Mouse (Mus musculus) midbrain, embryonic 11.5 days (tissue): Measurements from ENCODE around the gene Hnrnpul2. TPM values are rescaled to one million over a fixed set of nuclear protein-coding genes. Genes with fewer than 3 reads are reported as not detected.
A peak's percentile ranks its signal among the peaks of the same experiment; 100 is the strongest.
"Not testable (repeated sequence)": the region's sequence is repeated elsewhere in the genome, so short reads cannot be mapped to it uniquely, and the experiment has no call there.

Experiments
- ATAC-seq: fragments of 200-750 bp; cut with Nextera tagmentation; 2 replicates; pipeline ENCODE4 v1.8.0; 2017; ENCODE audit warnings: moderate TSS enrichment, moderate library complexity; ENCODE audit not compliant: low FRiP score
- DNase-seq: peaks from one replicate; pipeline ENCODE4 v3.0.0; 2015; ENCODE audit warnings: low spot score; ENCODE audit errors: missing footprints
- H3K27ac ChIP-seq: fragments of 300-500 bp; sonication (generic); 2 replicates; pipeline ENCODE4 v1.5.1; 2014; ENCODE audit warnings: low read depth, low read length
- H3K27me3 ChIP-seq: fragments of 300-500 bp; sonication (generic); 2 replicates; pipeline ENCODE4 v1.6.1; 2014; ENCODE audit warnings: mild to moderate bottlenecking, low read length, moderate library complexity, mixed read lengths; ENCODE audit not compliant: control insufficient read depth, insufficient read depth
- H3K36me3 ChIP-seq: fragments of 300-500 bp; sonication (generic); 2 replicates; pipeline ENCODE4 v1.6.1; 2014; ENCODE audit warnings: mild to moderate bottlenecking, low read length, moderate library complexity, mixed read lengths; ENCODE audit not compliant: control insufficient read depth, insufficient read depth
- H3K4me1 ChIP-seq: fragments of 300-500 bp; sonication (generic); 2 replicates; pipeline ENCODE4 v1.6.1; 2014; ENCODE audit warnings: low read length; ENCODE audit not compliant: control insufficient read depth, insufficient read depth
- H3K4me2 ChIP-seq: fragments of 300-500 bp; sonication (generic); 2 replicates; pipeline ENCODE4 v1.6.1; 2014; ENCODE audit warnings: mild to moderate bottlenecking, moderate library complexity
- H3K4me3 ChIP-seq: fragments of 300-500 bp; sonication (generic); 2 replicates; pipeline ENCODE4 v1.5.1; 2014; ENCODE audit warnings: low read depth, low read length
- H3K9ac ChIP-seq: fragments of 300-500 bp; sonication (generic); 2 replicates; pipeline ENCODE4 v1.6.1; 2014; ENCODE audit warnings: low read length
- H3K9me3 ChIP-seq: fragments of 300-500 bp; sonication (generic); 2 replicates; pipeline ENCODE4 v1.6.1; 2016; ENCODE audit warnings: low read length; ENCODE audit not compliant: control insufficient read depth
- WGBS: fragments of 180-500 bp; shearing (Covaris S2); extraction: QIAGEN DNeasy Blood & Tissue Kit; methylation state at CpG from one replicate; pipeline ENCODE4 v1.1.7; 2014; 5-methylcytosine and 5-hydroxymethylcytosine counted together
- polyA plus RNA-seq: library from polyadenylated mRNA; unstranded; fragments of >200 nt; fragmentation: Nextera tagmentation; extraction: Ambion mirVana; gene quantifications from 2 replicates; pipeline ENCODE4 v1.2.1, GENCODE M21; 2014

Hnrnpul2 gene
- polyA plus RNA-seq, 1 experiment from 2014 or later, result 6.1 TPM

DNA sequence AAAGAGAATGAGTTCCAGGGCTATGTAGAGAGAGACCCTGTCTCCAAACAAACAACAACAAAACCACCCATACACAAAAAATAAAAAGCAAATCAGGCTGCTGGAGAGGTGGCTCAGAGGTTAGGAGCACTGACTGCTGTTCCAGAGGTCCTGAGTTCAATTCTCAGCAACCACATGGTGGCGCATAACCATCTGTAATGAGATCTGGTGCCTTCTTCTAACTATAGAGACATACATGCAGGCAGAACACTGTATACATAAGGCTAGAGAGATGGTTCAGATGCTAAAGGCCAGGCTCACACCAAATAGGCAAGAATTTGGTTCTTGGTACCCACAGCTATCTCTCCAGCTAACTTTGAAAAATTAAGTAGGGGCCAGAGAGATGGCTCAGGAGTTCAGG, 39.2 kb downstream of the Hnrnpul2 start:
- H3K9ac ChIP-seq, result no peak overlapping the region
- no peaks in the 10 kb centered on the region for H3K4me1 ChIP-seq
- no peak for ATAC-seq
- H3K4me2 ChIP-seq, result no peak overlapping the region
- H3K36me3 ChIP-seq, result no peaks in the 10 kb centered on the region
- no peaks in the 10 kb centered on the region for H3K27me3 ChIP-seq
- no peak overlapping the region for H3K27ac ChIP-seq
- 16% methylated on average over 1 of the region's 1 CpGs for WGBS
- no peaks in the 10 kb centered on the region for H3K9me3 ChIP-seq
- no peak for DNase-seq
- H3K4me3 ChIP-seq, result no peak overlapping the region

DNA sequence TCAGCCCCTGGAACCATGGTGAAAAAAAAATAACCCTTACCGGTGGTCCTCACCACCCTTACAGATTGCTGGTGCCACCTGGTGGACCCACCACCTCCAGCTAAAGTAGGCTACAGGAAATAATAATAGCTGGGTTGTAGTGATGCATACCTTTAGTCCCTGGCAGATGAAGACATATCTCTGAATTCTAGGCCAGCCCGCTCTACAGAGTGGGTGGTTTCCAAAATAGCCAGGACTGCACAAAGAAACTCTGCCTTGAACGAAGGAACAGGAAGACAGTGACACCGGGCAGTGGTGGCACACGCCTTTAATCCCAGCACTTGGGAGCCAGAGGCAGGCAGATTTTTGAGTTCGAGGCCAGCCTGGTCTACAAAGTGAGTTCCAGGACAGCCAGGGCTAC, 44.5 kb downstream of the Hnrnpul2 start:
- no peak overlapping the region for H3K27ac ChIP-seq
- H3K27me3 ChIP-seq, result no peaks in the 10 kb centered on the region
- no peak overlapping the region for H3K9ac ChIP-seq
- DNase-seq (no peak), ATAC-seq (no peak)
- H3K4me2 ChIP-seq, result no peak overlapping the region
- H3K9me3 ChIP-seq, result no peaks in the 10 kb centered on the region
- 83% methylated on average over 6 of the region's 6 CpGs for WGBS
- no peaks in the 10 kb centered on the region for H3K4me1 ChIP-seq
- no peaks in the 10 kb centered on the region for H3K36me3 ChIP-seq
- no peak overlapping the region for H3K4me3 ChIP-seq

DNA sequence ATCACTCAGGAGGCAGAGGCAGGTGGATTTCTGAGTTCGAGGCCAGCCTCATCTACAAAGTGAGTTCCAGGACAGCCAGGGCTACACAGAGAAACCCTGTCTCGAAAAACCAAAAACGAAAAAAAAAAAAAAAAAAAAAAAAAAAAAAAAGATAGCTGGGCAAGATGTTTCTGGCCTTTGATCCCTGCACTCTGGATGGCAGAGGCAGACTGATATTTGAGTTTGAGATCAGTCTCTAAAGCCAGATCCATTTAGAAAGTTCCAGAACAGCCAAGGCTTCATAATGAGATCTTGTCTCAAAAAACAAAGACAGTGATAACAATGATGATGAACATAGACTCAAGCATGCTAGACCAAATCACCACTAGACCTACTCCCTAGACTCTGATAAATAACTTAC, 50.6 kb downstream of the Hnrnpul2 start:
- 77% methylated on average over 3 of the region's 3 CpGs for WGBS
- not testable (repeated sequence) for H3K27ac ChIP-seq, H3K4me1 ChIP-seq, H3K4me2 ChIP-seq, H3K36me3 ChIP-seq, H3K9me3 ChIP-seq, DNase-seq, ATAC-seq, H3K9ac ChIP-seq, H3K27me3 ChIP-seq
- peak overlapping the region; percentile 98; the same call in 1 of the 2 replicates for H3K4me3 ChIP-seq

DNA sequence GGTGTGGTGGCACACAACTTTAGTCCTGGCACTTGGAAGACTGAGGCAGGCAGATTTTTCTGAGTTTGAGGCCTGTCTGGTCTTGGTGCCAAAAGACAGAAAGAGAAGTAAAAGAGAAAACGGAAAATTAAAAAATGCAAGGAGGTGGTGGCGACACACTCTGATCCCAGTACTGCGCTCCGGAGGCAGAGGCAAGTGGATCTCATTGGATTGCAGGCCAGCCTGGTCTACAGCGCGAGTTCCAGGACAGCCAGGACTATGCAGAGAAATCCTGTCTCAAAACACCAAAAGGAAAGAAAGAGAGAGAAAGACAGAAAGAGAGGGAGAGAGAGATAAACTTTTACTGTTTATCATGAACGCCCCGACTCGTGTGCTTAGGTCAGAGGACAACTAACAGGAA, 51.0 kb downstream of the Hnrnpul2 start:
- no peaks in the 10 kb centered on the region for H3K27me3 ChIP-seq
- no peaks in the 10 kb centered on the region for H3K9me3 ChIP-seq
- H3K27ac ChIP-seq, result peak overlapping the region; percentile 15; the same call in 1 of the 2 replicates
- H3K4me1 ChIP-seq, result peaks cover 6% of the 10 kb centered on the region
- peak overlapping the region; percentile 98 for H3K4me3 ChIP-seq
- ATAC-seq (peak; percentile 36), DNase-seq (no peak)
- peak overlapping the region; percentile 96 for H3K4me2 ChIP-seq
- peak overlapping the region; percentile 93 for H3K9ac ChIP-seq
- WGBS, result 67% methylated on average over 9 of the region's 9 CpGs
- H3K36me3 ChIP-seq, result peaks cover 5% of the 10 kb centered on the region; the same call in 1 of the 2 replicates

DNA sequence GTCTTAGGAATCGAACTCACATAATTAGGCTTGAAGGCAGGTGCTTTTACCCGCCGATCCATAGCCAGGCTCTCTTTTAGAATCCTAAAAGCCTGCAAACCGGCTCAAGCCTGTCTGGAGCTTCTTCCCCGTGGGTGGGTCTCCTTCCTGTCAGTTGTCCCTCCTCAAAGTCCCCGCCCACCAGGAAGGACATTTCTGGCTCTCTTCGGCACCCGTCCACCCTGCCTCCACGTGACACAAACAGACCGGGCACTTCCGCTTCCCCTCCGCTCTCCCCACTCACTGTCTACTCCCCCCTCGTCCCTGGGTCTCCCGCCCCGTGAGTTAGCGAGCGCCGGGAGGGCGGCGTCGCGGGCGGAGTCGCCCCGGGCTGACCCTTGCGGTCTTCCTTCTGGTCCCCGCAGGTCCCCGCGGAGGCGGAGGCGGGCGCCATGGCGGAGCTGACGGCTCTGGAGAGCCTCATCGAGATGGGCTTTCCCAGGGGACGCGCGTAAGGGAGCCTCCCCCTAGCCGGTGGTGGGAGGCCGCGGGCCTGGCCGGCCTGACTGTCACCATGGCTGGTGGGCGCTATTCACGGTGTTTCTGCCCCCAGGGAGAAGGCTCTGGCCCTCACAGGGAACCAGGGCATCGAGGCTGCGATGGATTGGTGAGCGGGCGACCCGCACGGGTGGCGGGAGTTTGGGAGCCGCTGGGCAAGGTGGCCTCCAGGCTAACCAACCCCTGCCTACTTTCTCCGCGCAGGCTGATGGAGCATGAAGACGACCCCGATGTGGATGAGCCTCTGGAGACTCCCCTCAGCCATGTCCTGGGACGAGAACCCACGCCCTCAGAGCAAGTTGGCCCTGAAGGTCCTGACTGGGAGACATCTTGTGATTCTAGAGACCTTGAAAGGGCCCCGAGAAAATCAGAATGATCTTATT, 51.7 kb downstream of the Hnrnpul2 start, which contains the start of gene Ubxn1:
Ubxn1 (plus strand) TSS at position 230 of the 920 bp plus-strand sequence.
- no peaks in the 10 kb centered on the region for H3K27me3 ChIP-seq
- H3K4me1 ChIP-seq, result peaks cover 6% of the 10 kb centered on the region
- H3K27ac ChIP-seq, result peak within 1 kb of the TSS; percentile 65
- DNase-seq, result peak; percentile 98
- peak within 1 kb of the TSS; percentile 98 for H3K4me3 ChIP-seq
- H3K4me2 ChIP-seq, result peak within 1 kb of the TSS; percentile 96
- peaks cover 5% of the 10 kb centered on the region; the same call in 1 of the 2 replicates for H3K36me3 ChIP-seq
- peak within 1 kb of the TSS; percentile 93 for H3K9ac ChIP-seq
- peak; percentile 99 for ATAC-seq
- under 1% methylated on average over 59 of the region's 59 CpGs for WGBS
- no peaks in the 10 kb centered on the region for H3K9me3 ChIP-seq

DNA sequence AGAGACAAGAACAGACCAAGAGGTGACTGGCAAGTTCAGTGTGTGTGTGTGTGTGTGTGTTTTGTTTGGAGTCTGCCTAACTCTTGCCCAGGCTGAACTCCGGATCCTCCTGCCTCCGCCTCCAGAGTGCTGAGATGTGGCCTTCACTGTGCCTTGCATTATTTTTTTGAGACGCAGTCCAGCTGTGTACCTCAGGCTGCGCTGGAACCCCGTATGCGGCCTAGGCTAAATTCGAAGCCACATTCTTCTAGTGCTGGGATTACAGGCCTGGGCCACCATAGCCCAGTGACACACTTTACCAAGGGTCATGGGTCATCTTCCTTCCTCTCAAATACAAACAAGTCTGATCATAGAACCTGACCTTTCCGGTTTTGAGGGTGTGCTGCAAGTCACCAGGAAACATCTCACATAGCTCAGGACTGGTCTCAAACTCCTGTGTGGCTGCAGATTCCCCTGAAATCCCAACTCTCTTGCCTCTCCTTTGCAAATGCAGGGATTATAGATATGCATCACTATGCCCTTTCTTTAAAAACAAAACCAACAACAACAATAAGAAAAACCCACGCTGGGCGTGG, 52.5 kb downstream of the Hnrnpul2 start:
- no peak overlapping the region for H3K27ac ChIP-seq
- peak overlapping the region; percentile 98 for H3K4me3 ChIP-seq
- peaks cover 5% of the 10 kb centered on the region; the same call in 1 of the 2 replicates for H3K36me3 ChIP-seq
- DNase-seq (no peak), ATAC-seq (no peak)
- no peaks in the 10 kb centered on the region for H3K9me3 ChIP-seq
- H3K9ac ChIP-seq, result peak overlapping the region; percentile 93
- peak overlapping the region; percentile 96 for H3K4me2 ChIP-seq
- no peaks in the 10 kb centered on the region for H3K27me3 ChIP-seq
- H3K4me1 ChIP-seq, result peaks cover 6% of the 10 kb centered on the region
- 81% methylated on average over 10 of the region's 10 CpGs for WGBS

DNA sequence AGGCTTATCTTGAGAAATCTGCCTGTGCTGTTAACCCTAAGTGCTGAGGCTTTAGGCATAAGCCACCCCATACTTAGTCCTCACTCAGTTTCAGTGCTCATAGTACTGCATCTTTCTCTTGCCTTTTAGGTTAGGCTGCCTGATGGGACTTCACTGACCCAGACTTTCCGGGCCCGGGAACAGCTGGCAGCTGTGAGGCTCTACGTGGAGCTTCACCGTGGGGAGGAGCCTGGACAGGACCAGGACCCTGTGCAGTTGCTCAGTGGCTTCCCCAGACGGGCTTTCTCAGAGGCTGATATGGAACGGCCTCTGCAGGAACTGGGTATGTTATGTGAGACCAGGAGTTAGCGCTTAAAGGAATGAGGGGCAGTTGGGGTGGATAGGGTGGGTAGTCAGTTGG, 55.2 kb downstream of the Hnrnpul2 start:
- no peak for ATAC-seq
- DNase-seq, result no peak
- H3K9me3 ChIP-seq, result no peaks in the 10 kb centered on the region
- H3K36me3 ChIP-seq, result peaks cover 5% of the 10 kb centered on the region; the same call in 1 of the 2 replicates
- 95% methylated on average over 7 of the region's 7 CpGs for WGBS
- H3K27me3 ChIP-seq, result no peaks in the 10 kb centered on the region
- H3K4me3 ChIP-seq, result no peak overlapping the region
- no peak overlapping the region for H3K27ac ChIP-seq
- no peak overlapping the region for H3K4me2 ChIP-seq
- H3K4me1 ChIP-seq, result peaks cover 12% of the 10 kb centered on the region
- no peak overlapping the region for H3K9ac ChIP-seq

DNA sequence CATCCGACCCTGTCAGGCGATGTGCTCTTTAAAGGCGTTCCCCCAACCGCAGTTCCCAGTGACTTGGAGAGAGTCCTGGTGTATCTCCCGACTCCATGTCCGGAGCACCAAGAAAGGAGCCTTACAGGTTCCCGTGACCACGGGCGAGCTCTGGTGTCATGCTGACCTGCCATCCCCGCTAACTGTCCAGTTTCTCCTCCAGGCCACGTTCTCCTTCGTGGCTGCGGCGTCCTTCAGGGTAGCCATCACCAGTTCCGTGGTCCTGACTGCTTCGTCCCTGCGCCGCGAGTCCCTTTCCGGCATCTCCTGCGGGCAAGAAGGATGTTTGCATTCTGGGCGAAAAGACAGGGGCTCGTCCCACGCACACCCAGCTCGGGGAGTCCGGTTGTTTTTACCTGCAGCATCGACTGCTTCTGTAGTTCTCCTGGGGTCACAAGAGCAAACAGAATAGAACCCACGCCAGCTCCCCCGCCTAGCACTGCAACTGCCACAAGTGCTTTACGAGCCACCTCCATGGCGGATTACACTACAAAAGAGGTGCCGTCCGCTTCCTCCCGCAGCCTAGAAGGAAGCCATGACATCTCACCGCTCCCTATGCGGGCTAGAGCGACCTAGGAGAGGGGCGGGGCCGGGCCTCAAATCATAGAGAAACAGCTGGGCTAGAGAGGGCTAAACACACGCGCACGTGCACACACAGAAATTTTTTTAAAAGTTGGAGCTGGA, 60.7 kb downstream of the Hnrnpul2 start, which contains the start of gene Uqcc3:
Uqcc3 (minus strand) TSS at position 613 of the 723 bp plus-strand sequence.
- peak within 1 kb of the TSS; percentile 56 for H3K27ac ChIP-seq
- peak; percentile 98 for ATAC-seq
- H3K9ac ChIP-seq, result peak within 1 kb of the TSS; percentile 87
- H3K4me1 ChIP-seq, result peaks cover 7% of the 10 kb centered on the region; the same call in 1 of the 2 replicates
- peak; percentile 97 for DNase-seq
- peak within 1 kb of the TSS; percentile 73 for H3K4me3 ChIP-seq
- no peaks in the 10 kb centered on the region for H3K27me3 ChIP-seq
- under 1% methylated on average over 42 of the region's 42 CpGs for WGBS
- no peaks in the 10 kb centered on the region for H3K9me3 ChIP-seq
- peak within 1 kb of the TSS; percentile 87 for H3K4me2 ChIP-seq
- no peaks in the 10 kb centered on the region for H3K36me3 ChIP-seq
